Mouse (Mus musculus) left cerebral cortex, adult 11 months (tissue): ENCODE results near the gene Gsdma2.
A peak's percentile ranks its signal among the peaks of the same experiment; 100 is the strongest.
"Not testable (repeated sequence)": the region's sequence is repeated elsewhere in the genome, so short reads cannot be mapped to it uniquely, and the experiment has no call there.

Experiments
- DNase-seq: peaks from one replicate; pipeline ENCODE4 v3.0.0; 2022; ENCODE audit warnings: low spot score

Gene Gsdma2

GRCm38 (mm10) chr11:98646459-98646858 is at the start of gene Gsdma2:
Gene Gsdma2, plus strand, starts transcription at chr11:98646759.
- no peak for DNase-seq

- DNase-seq: no peak
These were observed 49.2 kb upstream of the Gsdma2 start for GRCm38 (mm10) chr11:98597363-98597762.

- no peak for DNase-seq
These were observed 48.6 kb upstream of the Gsdma2 start, which contains the start of gene Lrrc3c for GRCm38 (mm10) chr11:98597991-98598390. Gene Lrrc3c, plus strand, starts transcription at chr11:98598291.

GRCm38 (mm10) chr11:98598851-98599290 is 47.7 kb upstream of the Gsdma2 start:
- no peak for DNase-seq

GRCm38 (mm10) chr11:98599291-98599690 is 47.3 kb upstream of the Gsdma2 start:
- no peak for DNase-seq

GRCm38 (mm10) chr11:98602090-98602690 is 44.4 kb upstream of the Gsdma2 start:
- no peak for DNase-seq

GRCm38 (mm10) chr11:98603953-98604352 is 42.6 kb upstream of the Gsdma2 start:
- no peak for DNase-seq

GRCm38 (mm10) chr11:98604911-98605310 is 41.6 kb upstream of the Gsdma2 start:
- DNase-seq: not testable (repeated sequence)

- peak; percentile 31 for DNase-seq
These were observed 39.8 kb upstream of the Gsdma2 start for GRCm38 (mm10) chr11:98606763-98607162.

- no peak for DNase-seq
These were observed 25.8 kb upstream of the Gsdma2 start for GRCm38 (mm10) chr11:98620791-98621190.

GRCm38 (mm10) chr11:98623981-98624380 is 22.6 kb upstream of the Gsdma2 start:
- DNase-seq: not testable (repeated sequence)

GRCm38 (mm10) chr11:98624381-98624780 is 22.2 kb upstream of the Gsdma2 start:
- DNase-seq: not testable (repeated sequence)

GRCm38 (mm10) chr11:98625611-98626410 is 20.7 kb upstream of the Gsdma2 start, which contains the start of the genes Gm12355 and Gsdma3:
Gene Gm12355, minus strand, starts transcription at chr11:98625661.
Gene Gsdma3, plus strand, starts transcription at chr11:98626360.
- no peak for DNase-seq

- no peak for DNase-seq
These were observed 17.9 kb upstream of the Gsdma2 start for GRCm38 (mm10) chr11:98628706-98629105.

- no peak for DNase-seq
These were observed 15.9 kb upstream of the Gsdma2 start for GRCm38 (mm10) chr11:98630646-98631045.

- DNase-seq: not testable (repeated sequence)
These were observed 11.1 kb upstream of the Gsdma2 start for GRCm38 (mm10) chr11:98635312-98635970.

- DNase-seq: no peak
These were observed 9.1 kb upstream of the Gsdma2 start for GRCm38 (mm10) chr11:98637501-98637900.

- DNase-seq: no peak
These were observed 6.5 kb upstream of the Gsdma2 start for GRCm38 (mm10) chr11:98640091-98640490.

- DNase-seq: no peak
These were observed 1.8 kb upstream of the Gsdma2 start for GRCm38 (mm10) chr11:98644757-98645156.

GRCm38 (mm10) chr11:98645946-98646345 is 613 bp upstream of the Gsdma2 start:
- DNase-seq: no peak

- peak; percentile 19 for DNase-seq
These were observed 8.5 kb downstream of the Gsdma2 start for GRCm38 (mm10) chr11:98655076-98655475.

- peak; percentile 57 for DNase-seq
These were observed 14.0 kb downstream of the Gsdma2 start for GRCm38 (mm10) chr11:98660517-98660916.

GRCm38 (mm10) chr11:98664091-98664490 is 17.5 kb downstream of the Gsdma2 start, which contains the start of gene Gsdma:
Gene Gsdma, plus strand, starts transcription at chr11:98664351.
- DNase-seq: no peak
